Mouse (Mus musculus): ENCODE measurements around the gene Olfr12.

GRCm38 (mm10) chr1:92669430-92669829, 51.8 kb downstream of the Olfr12 start:
- no peak for TF ChIP-seq POLR2A (IDR thresholded peaks at IDR 0.05; ENCODE audit: borderline replicate concordance, low read depth, low read length)
- TF ChIP-seq CTCF (IDR thresholded peaks at IDR 0.05; ENCODE audit: low read depth, low read length) = no peak
